Mouse (Mus musculus): ENCODE measurements around the gene Psme2b. TPM values are rescaled to one million over a fixed set of nuclear protein-coding genes. Genes with fewer than 3 reads are reported as not detected.

Gene Psme2b
- 0.58 and 0.86 TPM in 2 replicates for polyA plus RNA-seq (2012; rRNA removed)

DNA sequence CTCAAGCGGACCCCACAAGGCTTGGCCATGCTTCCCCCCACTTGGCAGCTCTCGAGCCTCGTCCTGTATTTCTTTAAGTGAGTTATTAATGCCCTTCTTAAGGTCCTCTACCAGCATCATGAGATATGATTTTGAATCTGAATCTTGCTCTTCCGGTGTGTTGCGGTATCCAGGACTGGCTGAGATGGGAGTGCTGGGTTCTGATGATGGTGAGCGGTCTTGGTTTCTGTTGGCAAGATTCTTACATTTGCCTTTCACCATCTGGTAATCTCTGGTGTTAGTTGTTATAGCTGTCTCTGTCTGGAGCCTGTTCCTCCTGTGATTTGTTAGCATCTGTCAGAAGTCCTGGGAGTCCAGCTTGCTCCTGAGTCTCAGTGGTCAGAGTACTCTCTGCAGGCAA, at the start of gene Psme2b:
Psme2b (minus strand) TSS at position 101 of the 400 bp plus-strand sequence.

DNA sequence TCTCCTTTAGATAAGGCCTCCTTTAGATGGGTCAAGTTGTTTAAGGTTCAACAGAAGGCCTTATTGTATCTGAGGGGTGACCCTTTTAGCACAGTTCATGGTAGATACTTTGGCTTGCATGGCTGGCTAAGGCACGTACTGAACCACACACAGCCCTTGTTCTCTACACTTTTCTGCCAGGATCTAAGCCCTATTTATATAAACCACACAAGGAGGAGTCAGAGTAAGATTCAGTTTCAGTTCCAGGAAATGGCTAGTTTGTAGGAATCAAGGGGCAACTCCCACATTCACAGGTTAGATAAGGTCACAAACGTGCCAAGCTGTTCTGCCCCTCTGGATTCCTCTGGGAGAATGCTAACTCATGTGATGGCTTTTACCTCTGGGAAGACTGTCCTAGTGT, 48.0 kb upstream of the Psme2b start, which contains the start of gene Tgtp1:
Tgtp1 (minus strand) TSS at position 155 of the 400 bp plus-strand sequence.

GRCm38 (mm10) chr11:48991740-48992520, 45.9 kb upstream of the Psme2b start, which contains the start of gene Gm12185:
Gm12185 (minus strand) TSS chr11:48992226.

GRCm38 (mm10) chr11:48979251-48979650, 33.3 kb upstream of the Psme2b start, which contains the start of gene 9930111J21Rik1:
9930111J21Rik1 (minus strand) TSS chr11:48979398.

DNA sequence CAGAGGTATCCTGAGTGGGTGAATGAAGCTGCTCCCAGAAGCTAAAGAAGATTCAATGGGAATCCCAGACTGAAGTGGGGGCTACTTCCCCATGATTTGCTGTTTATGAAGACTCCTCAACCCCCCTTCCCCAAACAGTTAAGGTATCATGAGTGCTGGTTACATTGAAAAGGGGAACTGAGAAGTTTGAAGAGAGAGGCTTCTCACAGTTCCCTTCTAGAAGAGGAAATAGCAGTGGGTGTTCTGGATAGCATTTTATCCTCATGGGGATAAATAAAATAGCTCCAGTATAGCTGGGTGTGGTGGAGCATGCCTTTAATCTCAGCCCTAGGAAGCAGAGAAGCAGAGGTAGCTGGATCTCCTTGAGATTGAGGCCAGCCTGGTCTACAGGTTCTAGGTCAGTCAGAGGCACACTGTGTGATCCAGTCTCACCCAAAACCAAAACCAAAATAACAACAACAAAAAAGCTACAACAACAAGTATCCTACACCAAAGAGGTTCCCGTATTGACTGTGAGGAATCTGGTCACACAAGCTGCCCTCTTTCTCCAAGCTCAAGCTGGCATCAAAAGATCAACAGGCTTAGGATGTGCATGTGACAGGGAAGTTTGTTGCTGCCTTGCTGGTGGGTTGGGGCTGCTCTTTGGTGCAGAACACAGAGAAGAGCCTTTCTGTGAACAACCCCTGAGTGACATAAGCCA, 32.4 kb upstream of the Psme2b start, which contains the start of gene Olfr56:
Olfr56 (plus strand) TSS at position 650 of the 700 bp plus-strand sequence.

GRCm38 (mm10) chr11:48902021-48902420, 44.0 kb downstream of the Psme2b start, which contains the start of gene Gm5431:
Gm5431 (minus strand) TSS chr11:48902214.

Other genes starting within 250 kb of the Psme2b start
- gene Rack1, start 145.9 kb downstream of the Psme2b start, polyA plus RNA-seq (2012; rRNA removed) = 1,103 and 1,120 TPM in 2 replicates
- 35.3 and 38.0 TPM in 2 replicates for gene Trim41, start 128.8 kb downstream of the Psme2b start, polyA plus RNA-seq (2012; rRNA removed)
- gene Trim7, start 120.0 kb downstream of the Psme2b start, polyA plus RNA-seq (2012; rRNA removed) = 6.5 and 7.1 TPM in 2 replicates
- gene Gm12184, start 119.5 kb downstream of the Psme2b start, polyA plus RNA-seq (2012; rRNA removed) = 23.2 and 25.2 TPM in 2 replicates
- gene Irgm1, start 74.5 kb downstream of the Psme2b start, polyA plus RNA-seq (2012; rRNA removed) = 3.9 and 5.6 TPM in 2 replicates
- gene Gm5431, start 44.0 kb downstream of the Psme2b start, polyA plus RNA-seq (2012; rRNA removed) = 0.06 and 0.20 TPM in 2 replicates
- 0.03 and 0.04 TPM in 2 replicates for gene Olfr56, start 32.7 kb upstream of the Psme2b start, polyA plus RNA-seq (2012; rRNA removed)
- 0.11 and 0.12 TPM in 2 replicates for gene 9930111J21Rik1, start 33.2 kb upstream of the Psme2b start, polyA plus RNA-seq (2012; rRNA removed)
- gene Gm12185, start 46.0 kb upstream of the Psme2b start, polyA plus RNA-seq (2012; rRNA removed) = 0.04 TPM in 2 replicates
- gene Tgtp1, start 48.0 kb upstream of the Psme2b start, polyA plus RNA-seq (2012; rRNA removed) = 0.17 and 0.27 TPM in 2 replicates
- 0.25 and 0.31 TPM in 2 replicates for gene 9930111J21Rik2, start 105.1 kb upstream of the Psme2b start, polyA plus RNA-seq (2012; rRNA removed)
- gene Tgtp2, start 118.0 kb upstream of the Psme2b start, polyA plus RNA-seq (2012; rRNA removed) = 0.03 and 0.11 TPM in 2 replicates
- gene Ifi47, start 130.4 kb upstream of the Psme2b start, polyA plus RNA-seq (2012; rRNA removed) = 0.60 and 1.1 TPM in 2 replicates
- not detected in 2 replicates for gene Olfr1396, start 168.7 kb upstream of the Psme2b start, polyA plus RNA-seq (2012; rRNA removed)
- gene Olfr1395, start 196.1 kb upstream of the Psme2b start, polyA plus RNA-seq (2012; rRNA removed) = not detected in 2 replicates
- not detected in 2 replicates for gene Olfr1394, start 208.2 kb upstream of the Psme2b start, polyA plus RNA-seq (2012; rRNA removed)
- gene Btnl9, start 241.0 kb upstream of the Psme2b start, polyA plus RNA-seq (2012; rRNA removed) = 0.03 and 0.27 TPM in 2 replicates

Measured in central nervous system, embryonic 18 days (tissue).